Mouse (Mus musculus): ENCODE measurements around the gene Ptpn11. TPM values are rescaled to one million over a fixed set of nuclear protein-coding genes. Genes with fewer than 3 reads are reported as not detected.
"Not testable (repeated sequence)": the region's sequence is repeated elsewhere in the genome, so short reads cannot be mapped to it uniquely, and the experiment has no call there.

Gene Ptpn11
- polyA plus RNA-seq, 1 experiment from 2014 or later: 32.1 TPM

- no peak for ATAC-seq
- no peaks in the 10 kb centered on the region for H3K36me3 ChIP-seq (ENCODE audit: control insufficient read depth, insufficient read depth, low read length)
- no peaks in the 10 kb centered on the region for H3K27me3 ChIP-seq (replicated peaks; ENCODE audit: control insufficient read depth, insufficient read depth, low read length)
- H3K27ac ChIP-seq (ENCODE audit: low read depth, low read length): no peak overlapping the region
- no peak overlapping the region for H3K4me3 ChIP-seq (ENCODE audit: low read depth, low read length)
- no peak overlapping the region for H3K9ac ChIP-seq (ENCODE audit: low read length)
- H3K4me2 ChIP-seq (ENCODE audit: low read length): no peak overlapping the region
- peaks cover 4% of the 10 kb centered on the region; the same call in 1 of the 2 replicates for H3K4me1 ChIP-seq (ENCODE audit: control insufficient read depth, insufficient read depth, low read length)
- no peak for DNase-seq (ENCODE audit: low spot score)
- 91% methylated on average over 1 of the region's 1 CpGs for WGBS
- H3K9me3 ChIP-seq (replicated peaks; ENCODE audit: control insufficient read depth, low read length): no peaks in the 10 kb centered on the region
Measured at GRCm38 (mm10) chr5:121219190-121219589, 28.0 kb upstream of the Ptpn11 start.

- DNase-seq (ENCODE audit: low spot score): no peak
- Histone ChIP-seq H3K27ac (ENCODE audit: low read depth, low read length) (no peak overlapping the region), H3K4me2 (ENCODE audit: low read length) (no peak overlapping the region), H3K9ac (ENCODE audit: low read length) (no peak overlapping the region), H3K4me1 (ENCODE audit: control insufficient read depth, insufficient read depth, low read length) (peaks cover 1% of the 10 kb centered on the region; the same call in 1 of the 2 replicates), H3K9me3 (replicated peaks; ENCODE audit: control insufficient read depth, low read length) (no peaks in the 10 kb centered on the region), H3K36me3 (ENCODE audit: control insufficient read depth, insufficient read depth, low read length) (peaks cover 10% of the 10 kb centered on the region), H3K4me3 (ENCODE audit: low read depth, low read length) (no peak overlapping the region), H3K27me3 (replicated peaks; ENCODE audit: control insufficient read depth, insufficient read depth, low read length) (no peaks in the 10 kb centered on the region)
- no peak for ATAC-seq
- 87% methylated on average over 2 of the region's 2 CpGs for WGBS
Measured at GRCm38 (mm10) chr5:121217313-121217634, 26.1 kb upstream of the Ptpn11 start.

GRCm38 (mm10) chr5:121216584-121217312 lies 25.6 kb upstream of the Ptpn11 start:
- 82% methylated on average over 9 of the region's 9 CpGs for WGBS
- H3K4me1 ChIP-seq (ENCODE audit: control insufficient read depth, insufficient read depth, low read length); H3K27ac ChIP-seq (ENCODE audit: low read depth, low read length); ATAC-seq; H3K4me2 ChIP-seq (ENCODE audit: low read length); DNase-seq (ENCODE audit: low spot score); H3K4me3 ChIP-seq (ENCODE audit: low read depth, low read length); H3K9ac ChIP-seq (ENCODE audit: low read length); H3K9me3 ChIP-seq (replicated peaks; ENCODE audit: control insufficient read depth, low read length); H3K27me3 ChIP-seq (replicated peaks; ENCODE audit: control insufficient read depth, insufficient read depth, low read length): not testable (repeated sequence)
- H3K36me3 ChIP-seq (ENCODE audit: control insufficient read depth, insufficient read depth, low read length): peaks cover 15% of the 10 kb centered on the region

- Histone ChIP-seq H3K27ac (ENCODE audit: low read depth, low read length) (no peak overlapping the region), H3K4me2 (ENCODE audit: low read length) (no peak overlapping the region), H3K27me3 (replicated peaks; ENCODE audit: control insufficient read depth, insufficient read depth, low read length) (no peaks in the 10 kb centered on the region), H3K36me3 (ENCODE audit: control insufficient read depth, insufficient read depth, low read length) (peaks cover 21% of the 10 kb centered on the region), H3K4me3 (ENCODE audit: low read depth, low read length) (no peak overlapping the region), H3K9me3 (replicated peaks; ENCODE audit: control insufficient read depth, low read length) (no peaks in the 10 kb centered on the region), H3K4me1 (ENCODE audit: control insufficient read depth, insufficient read depth, low read length) (no peaks in the 10 kb centered on the region), H3K9ac (ENCODE audit: low read length) (no peak overlapping the region)
- ATAC-seq (no peak), DNase-seq (ENCODE audit: low spot score) (no peak)
- WGBS: 75% methylated on average over 12 of the region's 12 CpGs
Measured at GRCm38 (mm10) chr5:121216126-121216446, 24.9 kb upstream of the Ptpn11 start.

GRCm38 (mm10) chr5:121215380-121216125 lies 24.4 kb upstream of the Ptpn11 start:
- no peak overlapping the region for H3K9ac ChIP-seq (ENCODE audit: low read length)
- H3K4me3 ChIP-seq (ENCODE audit: low read depth, low read length): no peak overlapping the region
- no peaks in the 10 kb centered on the region for H3K9me3 ChIP-seq (replicated peaks; ENCODE audit: control insufficient read depth, low read length)
- no peaks in the 10 kb centered on the region for H3K27me3 ChIP-seq (replicated peaks; ENCODE audit: control insufficient read depth, insufficient read depth, low read length)
- H3K27ac ChIP-seq (ENCODE audit: low read depth, low read length): no peak overlapping the region
- no peaks in the 10 kb centered on the region for H3K4me1 ChIP-seq (ENCODE audit: control insufficient read depth, insufficient read depth, low read length)
- ATAC-seq (no peak), DNase-seq (ENCODE audit: low spot score) (peak; percentile 86)
- no peak overlapping the region for H3K4me2 ChIP-seq (ENCODE audit: low read length)
- 55% methylated on average over 13 of the region's 13 CpGs for WGBS
- peaks cover 27% of the 10 kb centered on the region for H3K36me3 ChIP-seq (ENCODE audit: control insufficient read depth, insufficient read depth, low read length)

- Histone ChIP-seq H3K27me3 (replicated peaks; ENCODE audit: control insufficient read depth, insufficient read depth, low read length) (no peaks in the 10 kb centered on the region), H3K9me3 (replicated peaks; ENCODE audit: control insufficient read depth, low read length) (no peaks in the 10 kb centered on the region), H3K4me1 (ENCODE audit: control insufficient read depth, insufficient read depth, low read length) (no peaks in the 10 kb centered on the region), H3K4me3 (ENCODE audit: low read depth, low read length) (no peak overlapping the region), H3K9ac (ENCODE audit: low read length) (no peak overlapping the region), H3K4me2 (ENCODE audit: low read length) (no peak overlapping the region), H3K36me3 (ENCODE audit: control insufficient read depth, insufficient read depth, low read length) (peaks cover 35% of the 10 kb centered on the region), H3K27ac (ENCODE audit: low read depth, low read length) (no peak overlapping the region)
- no peak for DNase-seq (ENCODE audit: low spot score)
- WGBS: 61% methylated on average over 7 of the region's 7 CpGs
- ATAC-seq: no peak
Measured at GRCm38 (mm10) chr5:121214707-121215106, 23.5 kb upstream of the Ptpn11 start.

GRCm38 (mm10) chr5:121212108-121212507 lies 20.9 kb upstream of the Ptpn11 start:
- Histone ChIP-seq H3K36me3 (ENCODE audit: control insufficient read depth, insufficient read depth, low read length) (peaks cover 61% of the 10 kb centered on the region), H3K4me2 (ENCODE audit: low read length) (no peak overlapping the region)
- 89% methylated on average over 6 of the region's 6 CpGs for WGBS

GRCm38 (mm10) chr5:121210601-121210924 lies 19.4 kb upstream of the Ptpn11 start:
- WGBS: 87% methylated on average over 1 of the region's 1 CpGs
- no peak overlapping the region for H3K4me2 ChIP-seq (ENCODE audit: low read length)
- no peak overlapping the region for H3K9ac ChIP-seq (ENCODE audit: low read length)
- peaks cover 7% of the 10 kb centered on the region for H3K4me1 ChIP-seq (ENCODE audit: control insufficient read depth, insufficient read depth, low read length)
- no peak for DNase-seq (ENCODE audit: low spot score)
- H3K27me3 ChIP-seq (replicated peaks; ENCODE audit: control insufficient read depth, insufficient read depth, low read length): no peaks in the 10 kb centered on the region
- no peaks in the 10 kb centered on the region for H3K9me3 ChIP-seq (replicated peaks; ENCODE audit: control insufficient read depth, low read length)
- no peak overlapping the region for H3K4me3 ChIP-seq (ENCODE audit: low read depth, low read length)
- no peak for ATAC-seq
- H3K36me3 ChIP-seq (ENCODE audit: control insufficient read depth, insufficient read depth, low read length): peaks cover 77% of the 10 kb centered on the region
- no peak overlapping the region for H3K27ac ChIP-seq (ENCODE audit: low read depth, low read length)

More at GRCm38 (mm10) chr5:121212108-121212507, 20.9 kb upstream of the Ptpn11 start:
- ATAC-seq (no peak), DNase-seq (ENCODE audit: low spot score) (no peak)
- H3K4me3 ChIP-seq (ENCODE audit: low read depth, low read length): no peak overlapping the region
- no peaks in the 10 kb centered on the region for H3K27me3 ChIP-seq (replicated peaks; ENCODE audit: control insufficient read depth, insufficient read depth, low read length)
- H3K4me1 ChIP-seq (ENCODE audit: control insufficient read depth, insufficient read depth, low read length): no peaks in the 10 kb centered on the region
- no peak overlapping the region for H3K27ac ChIP-seq (ENCODE audit: low read depth, low read length)
- H3K9me3 ChIP-seq (replicated peaks; ENCODE audit: control insufficient read depth, low read length): no peaks in the 10 kb centered on the region
- no peak overlapping the region for H3K9ac ChIP-seq (ENCODE audit: low read length)
